Comparison of ENCODE assay signal across 27 mouse cellular contexts in the genomic region with DNA sequence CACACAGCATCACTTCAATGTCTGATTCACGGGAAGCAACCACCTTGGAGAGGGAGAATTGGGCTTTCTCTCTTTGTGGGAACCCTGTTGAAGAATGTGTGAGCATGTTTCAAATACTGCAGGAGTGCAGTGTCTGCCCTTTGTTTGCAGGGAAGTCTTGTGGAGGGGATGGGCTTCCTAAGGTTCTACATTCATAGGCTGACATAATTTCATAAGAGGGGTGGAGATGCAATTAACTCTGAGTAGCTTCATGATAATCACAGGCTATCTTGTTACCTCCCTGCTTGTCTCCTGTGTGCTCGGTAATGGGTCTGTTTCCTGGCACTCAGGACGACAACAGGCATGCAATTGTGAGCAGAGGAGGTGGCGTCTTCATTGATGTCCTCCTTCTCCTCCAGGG.
DNase-seq lines count a peak whose midpoint lies in the region; ATAC-seq lines count a peak whose summit lies in the region.
"Had no signal": no experiment of that assay in that cellular context is flagged by ENCODE, and none has a peak within 500 bp of the region (broad histone marks: within the 10 kb centered on the region; RNA-seq: fewer than 3 reads in every experiment).

No protein-coding gene starts in this region.

- H3K9ac ChIP-seq in midbrain, embryonic 15.5 days, result no peak overlapping the region
- no peak overlapping the region for H3K9ac ChIP-seq in heart, embryonic 11.5 days (ENCODE audit: low read depth, low read length)
- H3K9ac ChIP-seq: forebrain, embryonic 15.5 days; heart, embryonic 15.5 days; hindbrain, embryonic 14.5 days; liver, embryonic 14.5 days; neural tube, embryonic 12.5 days had no signal

- no peaks in the 10 kb centered on the region for H3K9me3 ChIP-seq in midbrain, embryonic 10.5 days (replicated peaks)
- no peaks in the 10 kb centered on the region for H3K9me3 ChIP-seq in midbrain, embryonic 15.5 days
- no peaks in the 10 kb centered on the region for H3K9me3 ChIP-seq in embryonic facial prominence, embryonic 10.5 days
- H3K9me3 ChIP-seq in limb, embryonic 10.5 days (replicated peaks), result no peaks in the 10 kb centered on the region
- H3K9me3 ChIP-seq in heart, embryonic 11.5 days (replicated peaks; ENCODE audit: control insufficient read depth, low read length), result no peaks in the 10 kb centered on the region
- H3K9me3 ChIP-seq: forebrain, embryonic 15.5 days; heart, embryonic 15.5 days; neural tube, embryonic 12.5 days had no signal

- DNase-seq in midbrain, embryonic 10.5 days (ENCODE audit: low spot score), result no peak
- no peak for DNase-seq in embryonic facial prominence, embryonic 10.5 days (ENCODE audit: low spot score)
- DNase-seq in limb, embryonic 10.5 days (ENCODE audit: low spot score), result no peak
- DNase-seq in gastrocnemius, postnatal 10 days, result no peak
- no peak for DNase-seq in gastrocnemius, postnatal 36 days
- DNase-seq: adrenal gland, adult 8-10 months; cerebellum, adult 8-10 months; cerebellum, postnatal 25 days; gastrocnemius, adult 2 months; heart, postnatal 36 days; kidney, adult 18-20 months; kidney, postnatal 36 days; liver; lung, adult 2 months; lung, postnatal 10 days; thymus, postnatal 4 days had no signal

- no peaks in the 10 kb centered on the region for H3K36me3 ChIP-seq in midbrain, embryonic 10.5 days
- H3K36me3 ChIP-seq in midbrain, embryonic 15.5 days (replicated peaks), result no peaks in the 10 kb centered on the region
- H3K36me3 ChIP-seq in embryonic facial prominence, embryonic 10.5 days (replicated peaks), result no peaks in the 10 kb centered on the region
- no peaks in the 10 kb centered on the region for H3K36me3 ChIP-seq in limb, embryonic 10.5 days
- H3K36me3 ChIP-seq in heart, embryonic 11.5 days (ENCODE audit: control insufficient read depth, insufficient read depth, low read length), result no peaks in the 10 kb centered on the region
- H3K36me3 ChIP-seq: forebrain, embryonic 15.5 days; heart, embryonic 15.5 days; neural tube, embryonic 12.5 days had no signal

- peaks cover 34% of the 10 kb centered on the region for H3K4me1 ChIP-seq in midbrain, embryonic 10.5 days
- peaks cover 7% of the 10 kb centered on the region; the same call in 1 of the 2 replicates for H3K4me1 ChIP-seq in midbrain, embryonic 15.5 days
- peaks cover 38% of the 10 kb centered on the region for H3K4me1 ChIP-seq in embryonic facial prominence, embryonic 10.5 days
- H3K4me1 ChIP-seq in limb, embryonic 10.5 days, result peaks cover 38% of the 10 kb centered on the region
- 0 out of 2 replicates have a peak, but pooled peaks cover 7% of the 10 kb centered on the region for H3K4me1 ChIP-seq in heart, embryonic 11.5 days (ENCODE audit: control insufficient read depth, insufficient read depth, low read length)

- intact Hi-C loops in gastrocnemius, postnatal 36 days (cut with DNase I), result no loop called here

- H3K4me3 ChIP-seq in midbrain, embryonic 10.5 days, result no peak overlapping the region
- H3K4me3 ChIP-seq in midbrain, embryonic 15.5 days, result no peak overlapping the region
- no peak overlapping the region for H3K4me3 ChIP-seq in embryonic facial prominence, embryonic 10.5 days
- H3K4me3 ChIP-seq in limb, embryonic 10.5 days, result no peak overlapping the region
- H3K4me3 ChIP-seq in heart, embryonic 11.5 days (ENCODE audit: low read depth, low read length), result no peak overlapping the region
- H3K4me3 ChIP-seq: forebrain, embryonic 15.5 days; gastrocnemius, adult 2 months; heart, embryonic 15.5 days; layer of hippocampus, adult 2 months; neural tube, embryonic 12.5 days had no signal

- 0 out of 2 replicates have a peak overlapping the region, but pooled peaks have one; percentile 39 for H3K27ac ChIP-seq in midbrain, embryonic 10.5 days (replicated peaks)
- no peak overlapping the region for H3K27ac ChIP-seq in midbrain, embryonic 15.5 days
- H3K27ac ChIP-seq in embryonic facial prominence, embryonic 10.5 days (replicated peaks), result peak overlapping the region; percentile 36; the same call in 1 of the 2 replicates
- H3K27ac ChIP-seq in limb, embryonic 10.5 days, result peak overlapping the region; percentile 70
- H3K27ac ChIP-seq in heart, embryonic 11.5 days (ENCODE audit: low read depth, low read length), result no peak overlapping the region
- H3K27ac ChIP-seq: forebrain, embryonic 15.5 days; gastrocnemius, adult 2 months; heart, embryonic 15.5 days; hindbrain, embryonic 14.5 days; layer of hippocampus, adult 2 months; liver, embryonic 14.5 days; neural tube, embryonic 12.5 days had no signal

- H3K4me2 ChIP-seq in midbrain, embryonic 15.5 days, result no peak overlapping the region
- no peak overlapping the region for H3K4me2 ChIP-seq in heart, embryonic 11.5 days
- H3K4me2 ChIP-seq: forebrain, embryonic 15.5 days; heart, embryonic 15.5 days; hindbrain, embryonic 14.5 days; neural tube, embryonic 12.5 days had no signal

- WGBS in midbrain, embryonic 10.5 days, result 64% methylated on average over 4 of the region's 4 CpGs
- 63% methylated on average over 4 of the region's 4 CpGs for WGBS in midbrain, embryonic 15.5 days
- 42% methylated on average over 4 of the region's 4 CpGs for WGBS in embryonic facial prominence, embryonic 10.5 days
- WGBS in limb, embryonic 10.5 days, result 58% methylated on average over 4 of the region's 4 CpGs
- WGBS in heart, embryonic 11.5 days (ENCODE audit: insufficient replicate concordance), result 54% methylated on average over 4 of the region's 4 CpGs

- peaks cover 74% of the 10 kb centered on the region for H3K27me3 ChIP-seq in midbrain, embryonic 10.5 days (ENCODE audit: low read depth, poor library complexity, severe bottlenecking)
- H3K27me3 ChIP-seq in midbrain, embryonic 15.5 days (replicated peaks), result no peaks in the 10 kb centered on the region; the same call in 1 of the 2 replicates
- peaks cover 57% of the 10 kb centered on the region for H3K27me3 ChIP-seq in embryonic facial prominence, embryonic 10.5 days (replicated peaks; ENCODE audit: low read depth, poor library complexity, severe bottlenecking)
- peaks cover 17% of the 10 kb centered on the region for H3K27me3 ChIP-seq in limb, embryonic 10.5 days (ENCODE audit: low read depth, poor library complexity, severe bottlenecking)
- no peaks in the 10 kb centered on the region; the same call in 1 of the 2 replicates for H3K27me3 ChIP-seq in heart, embryonic 11.5 days (ENCODE audit: control insufficient read depth, insufficient read depth, low read length)
- H3K27me3 ChIP-seq: forebrain, embryonic 15.5 days had no signal

- ATAC-seq in midbrain, embryonic 15.5 days (replicated peaks), result no peak
- ATAC-seq in heart, embryonic 11.5 days (replicated peaks; ENCODE audit: insufficient number of reproducible peaks, low FRiP score, low TSS enrichment), result no peak
- ATAC-seq: CD4-positive, CD25-positive, alpha-beta regulatory T cell, adult 4 months; forebrain, embryonic 15.5 days; inflammation-experienced regulatory T-cells, adult 6 months; midbrain, embryonic 16.5 days had no signal

Comparison
In these comparisons a context has a peak if more than half of its experiments do, and no peak if none do; other contexts are left out.
1. H3K27ac ChIP-seq: peak in midbrain, embryonic 10.5 days (single experiment), embryonic facial prominence, embryonic 10.5 days (single experiment) and limb, embryonic 10.5 days (single experiment); none in midbrain, embryonic 15.5 days (single experiment) and heart, embryonic 11.5 days (single experiment).